Mouse (Mus musculus): ENCODE results near the gene Pgpep1l.
"Not testable (repeated sequence)": the region's sequence is repeated elsewhere in the genome, so short reads cannot be mapped to it uniquely, and the experiment has no call there.

The Pgpep1l gene

DNA sequence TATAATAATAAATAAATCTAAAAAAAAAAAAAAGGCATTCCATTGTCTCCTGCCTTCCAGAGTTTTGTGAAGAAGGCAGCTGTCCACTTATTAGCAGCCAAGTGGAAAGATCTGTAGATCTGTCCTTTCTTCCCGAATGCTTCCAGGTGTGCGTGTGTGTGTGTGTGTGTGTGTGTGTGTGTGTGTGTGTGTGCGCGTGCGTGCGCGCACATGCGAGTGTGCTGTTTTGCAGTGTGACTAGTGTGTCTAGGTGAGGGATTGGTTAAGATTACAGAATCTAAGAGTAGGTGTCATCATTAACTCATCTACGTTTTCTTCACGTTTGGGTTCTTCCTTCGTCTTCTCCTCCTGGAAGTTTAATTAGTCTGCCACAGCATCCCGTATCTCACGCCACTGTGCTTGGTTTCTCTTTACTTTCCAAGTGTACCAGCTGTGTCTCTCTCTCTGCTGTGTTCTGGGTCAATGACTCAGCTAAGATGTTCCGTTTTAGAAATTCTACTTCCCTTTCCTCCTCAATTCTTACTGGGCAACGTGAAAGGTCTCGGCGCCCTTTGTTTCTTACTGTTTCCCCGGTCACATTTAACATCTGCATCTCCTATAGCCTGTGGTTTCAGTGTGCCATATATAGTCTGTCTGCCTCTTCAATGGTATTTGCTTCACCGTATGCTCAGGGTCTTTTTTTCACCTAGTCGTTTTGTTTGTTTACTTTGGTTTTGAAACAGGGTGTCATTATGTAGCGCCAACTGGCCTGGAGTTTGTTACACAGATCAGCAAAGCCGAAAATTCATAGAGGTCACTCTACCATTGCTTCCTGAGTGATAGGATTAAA, 18.5 kb upstream of the Pgpep1l start:
- DNase-seq (ENCODE audit: low spot score) = no peak

DNA sequence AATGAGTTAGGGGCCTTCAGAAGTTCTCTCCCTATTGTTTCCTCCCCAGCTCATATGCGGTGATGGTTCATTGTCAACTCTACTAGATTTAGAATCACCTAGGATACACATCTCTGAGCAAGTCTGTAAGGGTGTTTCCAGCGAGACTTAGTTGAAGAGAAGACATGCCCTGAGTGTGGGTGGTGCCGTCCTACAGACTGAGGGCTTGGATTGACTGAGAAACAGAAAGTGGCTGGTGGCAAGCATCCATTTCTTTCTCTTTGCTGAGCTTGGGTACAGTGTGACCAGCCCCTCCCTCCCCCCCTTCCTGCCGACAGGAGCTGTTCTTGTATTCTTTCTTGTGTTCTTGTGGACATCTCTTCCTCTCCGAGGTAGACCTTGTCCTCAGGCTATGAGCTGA, 17.3 kb upstream of the Pgpep1l start:
- no peak for DNase-seq (ENCODE audit: low spot score)

GRCm38 (mm10) chr7:68280352-68280869, 16.4 kb upstream of the Pgpep1l start:
- DNase-seq (ENCODE audit: low spot score) = no peak

GRCm38 (mm10) chr7:68279481-68279880, 15.4 kb upstream of the Pgpep1l start:
- no peak for DNase-seq (ENCODE audit: low spot score)

GRCm38 (mm10) chr7:68278908-68279307, 14.9 kb upstream of the Pgpep1l start:
- no peak for DNase-seq (ENCODE audit: low spot score)

DNA sequence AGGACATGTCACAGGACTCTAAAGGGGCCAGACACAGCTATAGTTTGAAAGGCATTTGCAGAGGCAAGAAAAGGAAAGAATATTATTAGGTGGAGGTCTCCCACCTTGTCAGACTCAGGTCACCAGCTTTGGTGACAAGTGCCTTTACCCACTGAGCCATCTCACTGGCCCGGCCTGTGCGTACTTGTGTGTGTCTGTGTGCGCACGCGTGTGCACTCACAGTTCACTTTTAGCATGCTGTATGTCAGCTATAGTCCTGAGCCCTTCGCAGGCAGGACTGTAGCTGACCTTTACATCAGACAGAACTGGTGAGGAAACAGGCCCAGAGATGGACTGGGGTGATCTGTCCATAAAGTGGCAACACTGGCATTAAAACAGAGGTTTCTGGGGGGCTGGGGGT, 14.4 kb upstream of the Pgpep1l start:
- DNase-seq (ENCODE audit: low spot score) = no peak

DNA sequence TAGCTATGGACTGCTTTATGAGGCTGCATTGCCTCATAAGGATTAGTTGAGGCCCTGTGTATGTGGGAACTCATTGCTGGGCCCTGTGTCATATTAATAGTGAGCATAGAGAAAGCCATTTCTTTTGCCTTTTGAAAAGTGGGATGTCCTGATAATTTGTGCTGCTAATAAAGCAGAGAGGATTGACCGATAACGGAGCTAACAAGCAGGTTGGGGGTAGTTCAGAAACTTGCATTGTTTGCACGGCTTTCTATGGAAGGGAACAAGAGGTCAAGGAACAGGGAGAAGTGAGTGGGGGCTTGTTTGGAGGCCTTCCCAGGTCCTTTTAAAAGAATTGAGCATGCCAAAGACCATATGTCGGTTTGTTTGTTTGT, 13.9 kb upstream of the Pgpep1l start:
- DNase-seq (ENCODE audit: low spot score) = no peak

GRCm38 (mm10) chr7:68277054-68277896, 13.2 kb upstream of the Pgpep1l start:
- DNase-seq (ENCODE audit: low spot score) = no peak

GRCm38 (mm10) chr7:68275838-68276731, 12.1 kb upstream of the Pgpep1l start:
- DNase-seq (ENCODE audit: low spot score) = peak; percentile 45

GRCm38 (mm10) chr7:68275445-68275837, 11.4 kb upstream of the Pgpep1l start:
- not testable (repeated sequence) for DNase-seq (ENCODE audit: low spot score)

DNA sequence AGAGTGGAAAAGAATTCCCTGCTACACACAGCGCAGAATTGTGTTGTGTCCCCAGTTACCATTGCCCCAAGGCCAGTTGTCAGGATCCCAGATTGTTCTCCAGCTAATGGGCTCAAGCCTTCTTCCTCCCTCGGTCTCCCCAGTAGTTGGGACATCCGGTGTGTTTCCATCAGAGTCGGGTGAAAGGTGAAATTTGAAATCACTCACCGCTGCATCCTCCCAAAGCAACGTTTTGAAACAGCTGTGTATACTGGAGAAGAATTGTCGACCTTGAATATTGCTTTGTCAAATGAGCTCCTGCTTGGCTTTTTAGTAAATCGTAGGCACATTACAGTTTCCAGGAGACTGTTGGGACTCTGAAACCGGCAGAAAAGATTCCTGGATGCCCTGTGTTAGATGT, 10.9 kb upstream of the Pgpep1l start:
- no peak for DNase-seq (ENCODE audit: low spot score)

- DNase-seq (ENCODE audit: low spot score) = no peak
Measured at GRCm38 (mm10) chr7:68274218-68274617, 10.2 kb upstream of the Pgpep1l start.

- no peak for DNase-seq (ENCODE audit: low spot score)
Measured at GRCm38 (mm10) chr7:68273515-68273914, 9.5 kb upstream of the Pgpep1l start, which contains the start of gene Fam169b. Gene Fam169b, plus strand, starts transcription at chr7:68273839.

GRCm38 (mm10) chr7:68272607-68273006, 8.6 kb upstream of the Pgpep1l start:
- no peak for DNase-seq (ENCODE audit: low spot score)

DNA sequence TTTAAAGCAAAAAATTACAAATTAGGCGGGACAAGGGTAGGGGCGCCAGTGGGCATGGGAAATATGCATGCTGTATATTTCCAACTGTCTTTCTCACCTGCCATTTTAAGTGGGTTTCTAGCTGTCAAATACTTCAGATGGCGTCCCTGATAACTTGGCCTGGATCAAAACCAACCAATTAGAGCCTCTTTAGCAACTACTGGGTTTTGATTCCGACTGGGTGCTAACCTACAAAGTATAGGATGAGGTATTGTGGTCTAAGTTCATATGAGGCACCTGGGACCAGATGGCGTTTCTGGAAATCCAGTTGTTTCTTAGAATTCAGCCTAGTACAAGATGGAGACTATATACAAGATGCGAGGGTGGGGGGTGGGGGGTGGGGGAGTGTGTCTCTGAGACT, 7.8 kb upstream of the Pgpep1l start:
- DNase-seq (ENCODE audit: low spot score) = no peak

DNA sequence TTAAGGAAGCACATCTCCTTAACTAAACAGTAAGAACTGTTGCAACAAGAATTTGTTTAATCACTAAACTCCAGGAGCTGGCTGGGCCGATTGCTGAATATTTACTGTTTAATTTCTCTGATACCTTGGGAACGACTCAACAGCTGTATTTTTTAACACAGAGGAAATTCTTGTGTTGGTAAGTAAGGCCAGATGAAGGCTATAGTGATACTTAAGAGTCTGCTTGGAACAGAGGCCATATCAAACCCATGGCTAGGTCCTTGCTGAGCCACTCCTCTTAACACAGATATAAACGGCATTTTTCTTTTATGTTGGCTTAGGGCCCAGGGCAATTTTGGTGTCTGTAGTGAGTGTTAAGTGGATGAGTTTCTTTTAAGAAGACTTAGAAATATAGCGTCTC, 6.5 kb upstream of the Pgpep1l start:
- DNase-seq (ENCODE audit: low spot score) = no peak

- no peak for DNase-seq (ENCODE audit: low spot score)
Measured at GRCm38 (mm10) chr7:68266691-68267090, 2.7 kb upstream of the Pgpep1l start.

DNA sequence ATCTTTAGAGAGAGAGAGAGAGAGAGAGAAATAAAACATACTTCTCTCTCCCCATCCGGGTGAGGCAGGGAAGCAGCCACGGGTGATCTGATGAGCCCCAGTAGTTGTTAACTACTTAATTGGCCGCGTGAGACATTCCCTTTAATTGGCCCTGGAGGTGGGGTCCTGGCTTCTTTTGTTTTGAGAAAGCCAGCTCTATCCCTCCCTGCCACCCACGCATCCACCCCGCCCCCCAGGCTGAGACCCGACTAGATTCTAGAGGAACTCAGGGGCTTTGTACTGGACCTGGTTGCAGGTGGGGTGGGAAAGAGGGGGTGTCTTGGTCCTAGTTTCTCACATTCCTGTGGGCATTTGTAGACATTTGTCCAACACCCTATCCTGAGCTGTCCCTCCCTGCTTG, 1.4 kb upstream of the Pgpep1l start:
- DNase-seq (ENCODE audit: low spot score) = no peak

DNA sequence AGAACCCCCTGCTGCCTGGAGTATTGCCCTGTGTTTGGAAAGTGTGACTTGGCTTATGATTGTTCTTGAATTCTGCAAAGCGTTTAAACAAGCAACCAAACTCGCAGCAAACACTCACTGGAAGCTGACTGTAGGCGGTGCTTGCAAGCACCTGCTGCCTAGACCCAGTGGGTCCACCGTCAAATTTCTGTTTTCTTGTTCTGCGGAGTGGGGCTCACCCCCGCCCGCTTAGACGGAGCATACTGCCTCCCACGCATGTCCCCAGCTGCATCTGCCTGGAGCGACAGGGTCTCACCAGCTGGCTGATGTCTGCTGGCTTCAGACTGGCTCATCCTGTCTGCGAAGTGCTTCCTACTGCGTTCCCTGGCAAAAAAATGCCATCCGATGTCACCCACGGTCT, 498 bp upstream of the Pgpep1l start:
- no peak for DNase-seq (ENCODE audit: low spot score)

- no peak for DNase-seq (ENCODE audit: low spot score)
Measured at GRCm38 (mm10) chr7:68263346-68264027, 546 bp downstream of the Pgpep1l start.

GRCm38 (mm10) chr7:68262612-68263200, 1.3 kb downstream of the Pgpep1l start:
- DNase-seq (ENCODE audit: low spot score) = no peak

Measured in yolk sac, embryonic 10.5 days (tissue).